Mouse (Mus musculus) kidney, embryonic 16.5 days (tissue): ENCODE measurements around the gene Gm20765. TPM values are rescaled to one million over a fixed set of nuclear protein-coding genes. Genes with fewer than 3 reads are reported as not detected.

Source experiments
- ATAC-seq: fragments of 200-750 bp; cut with Nextera tagmentation; 2 replicates; pipeline ENCODE4 v1.8.0; 2017; ENCODE audit warnings: moderate TSS enrichment; ENCODE audit not compliant: low FRiP score, low TSS enrichment
- H3K27ac ChIP-seq: fragments of 300-500 bp; sonication (generic); 2 replicates; pipeline ENCODE4 v1.5.1; 2014; ENCODE audit warnings: low read length
- H3K27me3 ChIP-seq: fragments of 300-500 bp; sonication (generic); 2 replicates; pipeline ENCODE4 v1.6.1; 2014; ENCODE audit warnings: low read length, control low read depth, mixed read lengths; ENCODE audit not compliant: insufficient read depth
- H3K36me3 ChIP-seq: fragments of 300-500 bp; sonication (generic); 2 replicates; pipeline ENCODE4 v1.6.1; 2014; ENCODE audit warnings: low read length, control low read depth, mixed read lengths; ENCODE audit not compliant: insufficient read depth
- H3K4me1 ChIP-seq: fragments of 300-500 bp; sonication (generic); 2 replicates; pipeline ENCODE4 v1.6.1; 2014; ENCODE audit warnings: low read length, control low read depth, mixed read lengths; ENCODE audit not compliant: insufficient read depth
- H3K4me2 ChIP-seq: fragments of 300-500 bp; sonication (generic); replicated peaks from 2 replicates; pipeline ENCODE4 v1.6.1; 2014; ENCODE audit warnings: low read depth, low read length
- H3K4me3 ChIP-seq: fragments of 300-500 bp; sonication (generic); 2 replicates; pipeline ENCODE4 v1.5.1; 2014; ENCODE audit warnings: mild to moderate bottlenecking, low read length
- H3K9ac ChIP-seq: fragments of 300-500 bp; sonication (generic); replicated peaks from 2 replicates; pipeline ENCODE4 v1.6.1; 2014; ENCODE audit warnings: low read length
- H3K9me3 ChIP-seq: fragments of 300-500 bp; sonication (generic); 2 replicates; pipeline ENCODE4 v1.6.1; 2016; ENCODE audit warnings: low read length, control low read depth
- WGBS: fragments of 180-500 bp; shearing (Covaris S2); extraction: QIAGEN DNeasy Blood & Tissue Kit; methylation state at CpG from one replicate; pipeline ENCODE4 v1.1.7; 2014; 5-methylcytosine and 5-hydroxymethylcytosine counted together
- polyA plus RNA-seq: library from polyadenylated mRNA; unstranded; fragments of >200 nt; fragmentation: Nextera tagmentation; extraction: Ambion mirVana; gene quantifications from 2 replicates; pipeline ENCODE4 v1.2.1, GENCODE M21; 2015

Gm20765 gene
- polyA plus RNA-seq, 1 experiment from 2014 or later, result not detected

- 89% methylated on average over 6 of the region's 6 CpGs for WGBS
- Histone ChIP-seq H3K4me2 (no peak overlapping the region), H3K4me3 (no peak overlapping the region), H3K27me3 (no peaks in the 10 kb centered on the region), H3K36me3 (no peaks in the 10 kb centered on the region), H3K9ac (no peak overlapping the region), H3K9me3 (no peaks in the 10 kb centered on the region), H3K4me1 (no peaks in the 10 kb centered on the region), H3K27ac (no peak overlapping the region)
- ATAC-seq, result no peak
Measured at GRCm38 (mm10) chr10:104220303-104221021, 35.1 kb downstream of the Gm20765 start.

Other genes starting within 250 kb of the Gm20765 start
- not detected in 2 replicates for gene Gm21293, start 42.5 kb upstream of the Gm20765 start, polyA plus RNA-seq
- not detected in 2 replicates for gene Gm6763, start 34.0 kb upstream of the Gm20765 start, polyA plus RNA-seq
- not detected in 2 replicates for gene Gm8764, start 25.5 kb upstream of the Gm20765 start, polyA plus RNA-seq
- not detected in 2 replicates for gene Gm21304, start 17.0 kb upstream of the Gm20765 start, polyA plus RNA-seq
- not detected in 2 replicates for gene Gm21312, start 8.5 kb upstream of the Gm20765 start, polyA plus RNA-seq
- gene Gm4340, start 8.5 kb downstream of the Gm20765 start, polyA plus RNA-seq, result not detected in 2 replicates